Mouse (Mus musculus): Measurements from ENCODE around the gene Tekt5. TPM values are rescaled to one million over a fixed set of nuclear protein-coding genes. Genes with fewer than 3 reads are reported as not detected.

The Tekt5 gene
- total RNA-seq, 2 experiments from 2014 or later = 2.0 to 3.3 TPM

DNA sequence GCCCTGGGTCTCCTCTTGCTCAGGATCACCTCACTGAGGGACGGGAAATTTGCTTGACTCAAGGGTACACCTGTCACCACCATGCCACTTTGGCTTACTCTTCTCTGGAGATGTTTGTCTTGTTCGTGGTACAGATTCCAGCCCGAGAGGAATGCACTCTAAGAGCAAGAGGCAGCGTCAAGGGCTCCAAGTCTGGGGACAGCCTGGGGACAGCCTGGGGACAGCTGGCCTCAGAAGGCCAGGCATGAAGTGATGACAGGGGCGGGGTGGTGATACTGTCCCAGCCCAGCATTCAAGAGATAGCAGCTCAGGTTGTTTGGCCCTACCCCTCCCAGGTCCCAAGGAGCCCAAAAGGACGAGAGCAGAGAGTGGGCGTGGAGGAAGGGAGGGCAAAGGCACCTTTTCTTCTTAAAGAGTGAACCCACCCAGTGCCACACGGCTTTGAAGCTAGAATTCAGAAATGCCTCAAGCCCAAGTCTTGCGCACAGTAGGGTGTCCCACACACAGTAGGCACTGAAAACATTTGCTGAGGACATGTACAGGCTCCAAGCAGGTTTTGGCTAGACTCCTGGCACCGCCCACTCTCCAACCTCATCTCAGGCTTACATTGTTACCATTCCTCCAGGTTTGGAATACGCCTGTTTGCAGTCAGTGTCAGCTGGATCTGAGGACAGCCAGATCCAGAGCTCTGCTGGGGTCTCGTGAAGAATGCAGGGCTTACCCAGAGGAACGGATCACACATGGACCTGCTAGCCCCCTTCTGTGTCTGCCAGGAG lies 57.7 kb downstream of the Tekt5 start:
- no peak for DNase-seq (ENCODE audit: low spot score in 2 of 2)

DNA sequence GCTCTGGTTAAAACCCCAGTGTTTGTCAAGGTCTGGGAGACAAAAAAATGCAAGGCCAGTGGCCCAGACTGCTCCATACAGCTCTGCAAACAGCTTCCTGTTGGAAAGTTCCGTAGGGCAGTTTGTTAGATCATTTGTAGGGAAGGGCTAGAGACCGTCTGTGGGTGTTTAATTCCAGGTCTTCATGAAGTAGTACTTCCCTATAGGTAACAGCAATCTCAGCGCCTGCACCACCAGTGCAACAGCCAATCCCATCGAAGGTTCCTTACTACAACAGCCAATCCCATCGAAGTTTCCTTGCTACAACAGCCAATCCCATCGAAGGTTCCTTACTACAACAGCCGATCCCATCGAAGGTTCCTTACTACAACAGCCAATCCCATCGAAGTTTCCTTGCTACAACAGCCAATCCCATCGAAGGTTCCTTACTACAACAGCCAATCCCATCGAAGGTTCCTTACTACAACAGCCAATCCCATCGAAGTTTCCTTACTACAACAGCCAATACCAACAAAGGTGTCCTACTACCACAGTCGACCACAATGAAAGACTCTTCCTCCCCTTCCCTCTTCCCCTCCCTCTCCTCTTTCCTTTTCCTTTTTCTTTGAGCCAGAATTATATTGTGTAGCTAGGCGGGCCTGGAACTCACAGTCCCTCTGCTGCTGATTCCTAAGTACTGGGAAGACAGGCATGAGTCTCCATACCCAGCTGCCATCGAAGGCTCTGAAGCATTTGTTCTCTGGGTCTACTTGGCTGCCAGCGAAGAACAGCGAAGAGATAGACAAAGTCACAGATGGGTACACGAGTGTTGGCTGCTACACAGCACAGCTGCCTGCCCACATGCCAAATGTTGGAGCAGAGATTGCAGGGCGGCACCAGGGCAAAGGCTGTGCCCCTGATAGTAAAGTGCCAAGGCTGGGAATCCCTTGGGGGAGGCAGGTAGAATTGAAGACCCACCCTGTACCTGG lies 58.6 kb downstream of the Tekt5 start:
- DNase-seq (ENCODE audit: low spot score in 2 of 2) = no peak

DNA sequence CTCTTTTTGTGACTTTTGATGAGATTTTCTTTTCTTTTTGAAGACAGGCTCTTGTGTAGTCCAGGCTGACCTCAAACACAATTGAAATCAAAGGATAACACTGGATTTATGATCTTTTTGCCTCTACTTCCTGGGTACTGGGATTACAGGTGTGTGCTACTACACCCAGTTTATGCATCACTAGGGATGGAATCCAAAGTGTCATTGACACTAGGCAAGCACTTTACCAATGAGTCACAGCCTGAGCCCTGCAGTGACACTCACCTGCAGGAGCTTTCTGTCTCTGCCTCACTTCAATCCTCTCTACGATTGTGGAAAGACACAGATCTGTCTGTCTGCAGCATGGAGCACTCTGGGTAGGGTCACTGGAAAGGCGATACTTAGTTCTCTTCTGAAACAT lies 59.3 kb downstream of the Tekt5 start:
- DNase-seq (ENCODE audit: low spot score in 2 of 2) = no peak

DNA sequence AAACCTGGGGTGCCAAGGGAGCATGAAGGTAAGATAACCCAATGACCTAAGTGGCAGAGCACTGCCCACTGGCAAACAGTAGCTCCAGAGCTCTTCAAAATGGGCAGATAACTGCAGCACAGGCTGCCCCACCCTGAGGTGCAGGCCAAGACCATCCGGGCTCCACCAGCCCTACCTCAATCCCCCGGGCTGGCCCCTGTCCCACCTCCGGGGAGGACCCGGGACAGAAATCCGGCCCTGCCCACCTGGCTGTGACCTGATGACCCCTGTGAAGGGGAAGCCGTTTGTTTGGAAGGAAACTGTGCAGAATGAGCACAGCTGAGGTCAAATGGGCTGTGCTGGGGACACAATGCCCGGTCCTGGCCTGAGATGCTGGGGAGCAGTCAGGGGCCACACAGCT lies 62.6 kb downstream of the Tekt5 start:
- DNase-seq (ENCODE audit: low spot score in 2 of 2) = no peak

DNA sequence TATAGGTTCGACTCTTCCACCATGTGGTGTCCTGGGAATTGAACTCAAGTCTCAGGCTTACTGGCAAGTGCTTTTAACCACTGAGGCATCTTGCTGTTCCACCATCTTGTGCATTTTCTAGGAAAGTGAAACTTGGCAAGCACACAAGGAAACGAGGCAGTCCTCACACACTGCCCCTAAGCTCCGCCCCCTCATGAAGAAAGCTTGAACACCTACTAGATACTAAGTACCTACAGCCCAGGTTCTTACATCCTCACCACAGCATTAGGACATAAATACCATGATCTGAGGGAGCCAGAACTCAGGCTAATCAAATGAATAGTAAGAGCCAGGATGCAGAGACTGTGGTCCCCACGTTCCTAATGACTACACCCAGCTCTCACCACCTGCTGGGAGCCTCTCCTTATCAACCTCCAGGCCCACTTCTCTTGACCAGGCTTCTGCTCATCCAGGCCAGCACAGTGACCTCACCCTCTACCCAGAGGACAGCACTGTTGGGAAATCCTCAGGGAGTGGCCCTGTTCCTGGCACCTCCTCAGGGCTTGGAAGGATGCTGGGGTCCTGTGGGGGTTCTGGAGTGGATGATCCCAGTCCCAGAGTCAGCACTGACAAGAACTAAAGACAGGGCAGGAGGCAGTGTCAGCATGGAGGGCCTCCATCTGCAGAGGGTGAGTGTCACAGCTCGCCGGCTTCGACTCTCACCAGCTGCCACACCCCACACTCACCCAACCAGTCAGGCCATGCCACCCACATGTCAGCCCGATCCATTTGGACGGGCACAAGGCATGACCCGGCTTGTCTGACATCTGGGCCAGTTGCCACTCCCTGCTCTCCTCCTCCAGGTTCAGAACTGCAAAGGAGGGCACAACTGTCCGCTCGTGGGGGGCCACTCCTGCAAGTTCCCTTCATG lies 64.4 kb downstream of the Tekt5 start:
- DNase-seq (ENCODE audit: low spot score in 2 of 2) = no peak

DNA sequence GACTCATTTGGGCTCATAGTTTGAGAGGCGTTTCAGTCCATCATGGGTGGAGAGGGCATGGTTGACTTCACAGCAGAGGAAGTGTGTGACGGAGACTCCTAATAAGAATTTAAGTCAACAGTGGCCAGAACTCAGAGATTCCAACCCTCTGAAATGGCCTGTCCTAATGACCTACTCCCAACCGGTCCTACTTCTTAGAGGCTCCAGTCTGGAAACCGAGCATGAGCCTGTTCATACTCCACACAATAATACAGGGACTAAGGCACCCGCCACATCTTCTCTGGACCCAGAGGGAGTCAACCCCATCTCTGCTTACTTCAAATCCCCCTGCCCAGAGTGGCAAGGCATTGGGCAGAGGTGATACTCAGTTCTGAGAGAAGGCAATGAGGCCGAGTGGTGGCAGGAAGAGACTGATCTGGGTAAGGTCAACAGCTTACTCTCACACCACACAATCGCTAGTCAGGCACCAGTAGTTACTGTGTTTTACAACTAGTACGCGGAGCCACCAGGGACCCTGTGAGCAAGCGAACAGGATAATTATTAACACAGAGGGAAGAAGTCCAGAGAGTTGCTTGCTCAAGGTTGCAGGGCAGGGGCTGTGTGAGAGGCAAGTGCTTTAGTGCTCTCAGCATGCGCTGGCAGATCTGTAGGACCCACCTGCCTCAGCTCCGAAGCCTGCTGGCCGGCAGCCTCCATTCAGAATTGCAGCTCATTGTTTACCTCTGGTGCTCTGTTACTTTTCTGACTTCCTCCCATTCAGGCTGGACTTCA lies 67.5 kb downstream of the Tekt5 start:
- no peak for DNase-seq (ENCODE audit: low spot score in 2 of 2)

DNA sequence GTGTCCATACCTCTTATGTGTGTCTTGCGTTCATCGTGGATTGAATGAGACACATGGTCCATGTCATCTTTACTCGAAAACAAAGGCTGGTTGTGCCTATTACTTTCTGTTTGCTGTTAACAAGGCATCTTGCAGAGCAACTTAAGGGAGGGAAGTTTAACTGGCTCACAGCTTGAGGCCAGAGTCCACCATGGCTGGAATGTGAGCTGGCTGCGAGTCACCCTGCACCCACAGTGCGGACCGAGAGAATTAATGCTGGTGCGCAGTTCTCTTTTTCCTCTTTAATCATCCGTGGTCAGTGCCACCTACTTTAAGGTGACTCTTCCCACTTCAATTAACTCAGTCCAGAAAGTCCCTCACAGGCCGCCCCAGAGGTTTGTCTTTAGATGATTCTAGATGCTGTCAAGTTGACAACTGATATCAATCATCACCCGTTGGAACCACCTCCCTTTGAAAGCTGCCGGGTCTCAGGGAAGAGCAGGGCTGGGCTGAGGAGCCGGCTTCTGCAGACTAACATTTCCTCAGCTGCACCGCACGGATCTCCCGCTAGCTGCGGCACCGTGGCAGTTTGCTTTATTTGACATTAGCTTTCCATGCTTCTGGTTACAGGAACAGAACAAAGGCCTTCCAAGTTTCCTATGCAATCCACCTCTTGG lies 75.2 kb downstream of the Tekt5 start:
- DNase-seq (ENCODE audit: low spot score in 2 of 2) = no peak

DNA sequence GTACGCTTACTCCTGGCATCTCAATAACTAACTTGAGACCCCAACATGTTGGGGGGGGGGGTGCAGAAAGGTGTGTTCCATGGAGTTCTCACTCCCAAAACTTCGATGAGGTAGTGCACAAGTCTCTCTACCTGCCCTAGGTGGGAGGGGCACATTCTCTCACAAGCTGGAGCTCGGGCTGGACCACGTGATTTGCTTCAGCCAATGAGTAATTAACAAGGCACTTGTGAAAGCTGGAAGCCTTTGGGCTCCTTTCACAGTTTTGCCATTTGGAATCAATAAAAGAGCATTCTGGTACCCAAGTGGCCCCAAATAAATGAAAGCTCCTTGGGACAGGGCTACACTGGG lies 78.1 kb downstream of the Tekt5 start:
- no peak for DNase-seq (ENCODE audit: low spot score in 2 of 2)

DNA sequence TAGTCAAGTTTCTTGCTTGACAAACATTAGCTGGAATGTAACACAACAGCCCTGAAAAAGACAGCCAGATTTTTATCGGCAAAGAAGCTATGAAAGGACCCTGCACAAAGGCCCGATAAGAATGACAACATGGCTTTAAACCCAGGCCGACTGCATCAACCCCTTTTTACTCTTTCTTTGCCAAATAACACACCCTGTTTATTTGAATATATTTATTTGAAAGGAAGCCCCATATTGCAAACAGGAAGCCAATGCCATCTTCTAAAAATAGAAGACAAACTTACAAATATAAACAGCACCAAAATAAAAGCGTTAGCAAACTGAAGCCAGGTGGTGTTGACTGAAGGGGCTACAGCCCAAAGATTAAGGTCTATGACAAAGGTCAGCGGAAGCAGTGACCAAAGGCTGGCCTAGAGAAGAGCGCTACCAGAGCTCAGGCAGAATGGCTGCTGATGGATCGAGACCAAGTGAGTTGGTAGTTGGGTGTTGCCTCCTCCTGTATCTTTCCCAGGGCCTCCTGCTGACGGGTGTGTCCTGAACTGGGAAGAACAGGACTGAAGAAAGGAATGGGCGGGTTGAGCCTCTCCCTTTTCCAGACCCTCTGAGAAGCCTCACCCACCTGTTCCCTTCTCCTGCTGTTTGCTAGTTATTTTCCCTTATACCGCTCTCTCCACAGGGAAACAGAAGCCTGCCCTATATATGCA lies 78.6 kb downstream of the Tekt5 start:
- DNase-seq (ENCODE audit: low spot score in 2 of 2) = no peak

DNA sequence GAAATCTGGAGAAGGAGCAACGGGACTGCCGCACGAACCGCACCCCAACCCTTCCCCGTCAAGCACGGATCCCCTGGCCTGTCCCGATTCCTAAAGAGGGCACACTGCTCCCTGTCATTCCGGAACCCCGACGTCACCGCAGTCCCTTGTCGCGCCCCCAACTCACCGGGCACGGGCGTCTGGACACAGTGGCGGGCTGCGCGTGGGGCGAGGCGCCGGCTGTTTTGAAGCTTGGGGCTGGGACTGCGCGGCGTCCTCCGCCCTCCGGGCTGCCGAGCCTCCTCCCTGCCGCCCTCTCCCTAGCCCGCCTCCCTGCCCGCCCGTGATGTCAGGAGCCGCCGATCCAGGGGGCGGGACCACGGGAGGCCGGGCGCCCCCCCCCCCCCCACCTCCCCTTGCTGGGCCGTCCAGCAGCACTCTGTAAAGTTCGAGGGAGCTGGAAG lies 81.6 kb downstream of the Tekt5 start, which contains the start of gene Emp2:
Gene Emp2, minus strand, starts transcription at position 323 of the 443 bp plus-strand sequence.
- DNase-seq (ENCODE audit: low spot score in 2 of 2) = peak; percentile 37 to 66

DNA sequence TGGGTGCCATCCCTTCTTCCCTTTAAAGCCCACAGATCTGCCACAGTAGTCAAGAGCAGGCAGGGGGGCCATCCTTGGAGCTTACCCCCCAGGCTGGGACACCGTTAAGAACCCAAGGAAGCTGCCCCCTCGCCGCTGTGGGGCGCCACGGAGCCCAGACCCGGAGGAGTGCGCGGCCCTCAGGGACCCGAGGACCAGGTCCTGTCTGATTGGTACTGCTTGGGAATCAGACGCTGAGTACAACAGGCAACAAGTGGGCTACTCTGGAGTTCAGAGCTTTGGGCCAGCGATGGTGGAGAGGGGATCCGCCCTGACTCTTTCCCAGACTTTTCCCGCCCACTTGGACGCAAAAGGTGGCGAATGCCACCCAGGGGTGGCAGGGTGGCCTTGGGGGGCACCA lies 82.1 kb downstream of the Tekt5 start:
- DNase-seq (ENCODE audit: low spot score in 2 of 2) = no peak

DNA sequence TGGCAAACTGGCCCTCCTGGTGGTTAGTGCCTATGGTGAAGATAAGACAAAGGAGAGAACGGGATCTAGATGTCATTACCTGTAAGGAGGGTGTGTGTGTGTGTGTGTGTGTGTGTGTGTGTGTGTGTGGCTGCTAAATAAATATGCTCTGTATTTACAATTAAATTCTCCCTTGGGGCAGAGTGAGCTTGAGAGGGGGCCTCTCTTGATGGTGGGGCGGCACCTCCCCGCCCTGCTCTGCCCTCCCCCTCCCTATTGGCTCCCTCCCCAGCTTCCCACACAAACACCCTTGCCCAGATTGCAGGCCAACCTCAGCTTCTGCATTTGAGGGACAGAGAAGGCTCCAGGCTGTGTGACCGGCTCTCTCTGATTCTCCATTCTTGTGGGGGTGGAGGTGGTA lies 83.3 kb downstream of the Tekt5 start:
- no peak for DNase-seq (ENCODE audit: low spot score in 2 of 2)

DNA sequence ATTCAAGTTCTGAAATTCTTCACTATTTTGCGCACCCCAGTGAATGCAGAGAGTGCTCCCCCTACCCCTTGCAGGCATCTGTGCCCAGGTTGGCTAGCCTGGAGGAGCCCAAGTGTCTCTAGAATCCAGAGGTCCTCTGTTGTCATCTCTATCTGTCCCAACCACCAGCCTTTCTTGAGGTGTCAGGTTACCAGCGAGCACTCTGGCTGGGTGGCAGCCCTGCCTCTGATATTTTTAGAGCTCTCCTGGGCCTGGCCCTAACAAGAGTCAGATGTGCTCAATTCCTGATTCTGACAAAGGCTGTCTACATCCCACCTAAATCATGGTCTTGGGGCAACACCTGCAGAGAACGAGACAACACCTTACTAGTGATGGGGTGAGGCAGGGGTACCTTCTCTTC lies 84.2 kb downstream of the Tekt5 start:
- no peak for DNase-seq (ENCODE audit: low spot score in 2 of 2)

DNA sequence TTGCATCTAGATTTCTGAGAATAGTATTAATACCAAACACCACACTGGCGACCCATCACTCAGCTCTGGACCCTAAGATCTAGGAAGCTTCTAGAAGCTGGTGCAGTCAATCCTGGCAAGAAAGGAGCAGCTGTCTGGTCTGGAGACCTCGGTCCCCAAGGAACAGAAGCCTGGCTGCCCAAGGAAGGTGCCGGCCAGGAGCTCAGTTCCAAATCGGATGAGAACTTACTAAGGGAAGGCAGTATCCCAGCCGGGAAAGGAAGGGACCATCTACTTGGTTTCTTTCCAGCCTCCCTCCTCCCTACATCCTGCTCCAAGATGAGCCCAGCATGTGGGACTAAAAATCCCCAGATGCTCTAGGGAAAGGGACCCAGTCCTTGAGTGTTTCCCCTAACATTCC lies 84.8 kb downstream of the Tekt5 start:
- no peak for DNase-seq (ENCODE audit: low spot score in 2 of 2)

Other genes with a start within 250 kb of the Tekt5 start
- under 1 TPM in 1 of 2 experiments, not detected in 1; 0.57 TPM for gene Rpl39l, start 225.3 kb downstream of the Tekt5 start, total RNA-seq (2021)
- gene Atf7ip2, start 202.8 kb downstream of the Tekt5 start, total RNA-seq (2021) = under 1 TPM in 1 of 2 experiments, not detected in 1; 0.23 TPM
- gene Emp2, start 81.5 kb downstream of the Tekt5 start, total RNA-seq (2021) = 10 to 100 TPM; 23.4 to 29.0 TPM
- 10 to 100 TPM; 13.0 to 13.7 TPM for gene Nubp1, start 16.5 kb upstream of the Tekt5 start, total RNA-seq (2021)
- 1 to 10 TPM; 3.4 to 4.1 TPM for gene Tvp23a, start 51.9 kb upstream of the Tekt5 start, total RNA-seq (2021)
- gene Ciita, start 84.6 kb upstream of the Tekt5 start, total RNA-seq (2021) = under 1 TPM; 0.17 to 0.29 TPM
- 10 to 100 TPM; 32.9 to 37.5 TPM for gene Dexi, start 147.6 kb upstream of the Tekt5 start, total RNA-seq (2021)
- gene Clec16a, start 149.8 kb upstream of the Tekt5 start, total RNA-seq (2021) = 10 to 100 TPM; 22.3 to 26.2 TPM

Data from gastrocnemius, postnatal 4 days (tissue).